Mouse (Mus musculus): ENCODE results near the gene Rcan1. TPM values are rescaled to one million over a fixed set of nuclear protein-coding genes. Genes with fewer than 3 reads are reported as not detected.

Gene Rcan1
- polyA plus RNA-seq, 1 experiment from 2014 or later = 54.7 TPM

DNA sequence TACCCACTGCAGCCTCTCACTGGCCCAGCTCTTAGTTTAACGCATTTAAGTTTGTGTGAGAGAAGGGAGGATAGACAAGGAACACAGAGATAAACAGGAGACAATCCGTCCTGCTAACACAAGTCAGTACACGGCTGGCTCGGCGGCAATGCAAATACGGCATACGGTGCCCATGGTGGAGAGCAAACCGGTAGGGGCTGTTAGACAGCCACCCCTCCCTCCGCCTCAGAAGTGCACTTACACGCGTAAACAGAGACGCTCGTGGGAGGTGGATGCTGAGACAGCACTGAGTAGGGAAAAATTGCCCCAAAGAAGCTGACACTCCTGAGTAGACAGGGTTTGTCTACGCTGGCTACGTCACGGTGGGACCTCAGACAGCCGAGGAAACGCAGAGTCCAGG is 16.2 kb downstream of the Rcan1 start:
- no peaks in the 10 kb centered on the region for H3K27me3 ChIP-seq (replicated peaks; ENCODE audit: insufficient read depth, low read length)
- no peak for DNase-seq (ENCODE audit: low spot score)
- ATAC-seq = no peak
- no peak overlapping the region for H3K9ac ChIP-seq (replicated peaks; ENCODE audit: low read depth)
- no peak overlapping the region for H3K27ac ChIP-seq (ENCODE audit: low read length)
- no peak overlapping the region for H3K4me3 ChIP-seq (ENCODE audit: low read depth, low read length)
- H3K4me1 ChIP-seq (ENCODE audit: insufficient read depth, low read depth, low read length) = peaks cover 3% of the 10 kb centered on the region; the same call in 1 of the 2 replicates
- no peaks in the 10 kb centered on the region for H3K9me3 ChIP-seq (ENCODE audit: low read length)
- WGBS = 57% methylated on average over 18 of the region's 18 CpGs
- H3K4me2 ChIP-seq (replicated peaks; ENCODE audit: low read depth, low read length) = peak overlapping the region; percentile 22; the same call in 1 of the 2 replicates
- TF ChIP-seq EP300 (IDR thresholded peaks at IDR 0.05) = no peak
- TF ChIP-seq CTCF (IDR thresholded peaks at IDR 0.05) = no peak
- no peaks in the 10 kb centered on the region for H3K36me3 ChIP-seq (ENCODE audit: insufficient read depth, low read length)

- Histone ChIP-seq H3K27me3 (replicated peaks; ENCODE audit: insufficient read depth, low read length) (no peaks in the 10 kb centered on the region), H3K9ac (replicated peaks; ENCODE audit: low read depth) (no peak overlapping the region), H3K4me3 (ENCODE audit: low read depth, low read length) (no peak overlapping the region), H3K27ac (ENCODE audit: low read length) (no peak overlapping the region), H3K4me2 (replicated peaks; ENCODE audit: low read depth, low read length) (no peak overlapping the region), H3K36me3 (ENCODE audit: insufficient read depth, low read length) (no peaks in the 10 kb centered on the region), H3K4me1 (ENCODE audit: insufficient read depth, low read depth, low read length) (peaks cover 3% of the 10 kb centered on the region; the same call in 1 of the 2 replicates), H3K9me3 (ENCODE audit: low read length) (no peaks in the 10 kb centered on the region)
- ATAC-seq (no peak), DNase-seq (ENCODE audit: low spot score) (no peak)
- 88% methylated on average over 7 of the region's 7 CpGs for WGBS
- TF ChIP-seq EP300 (IDR thresholded peaks at IDR 0.05) = no peak
- TF ChIP-seq CTCF (IDR thresholded peaks at IDR 0.05) = peak; percentile 47
Measured at GRCm38 (mm10) chr16:92454002-92454401, 16.7 kb downstream of the Rcan1 start.

GRCm38 (mm10) chr16:92452609-92453008 is 18.1 kb downstream of the Rcan1 start:
- Histone ChIP-seq H3K27ac (ENCODE audit: low read length) (no peak overlapping the region), H3K4me1 (ENCODE audit: insufficient read depth, low read depth, low read length) (peaks cover 3% of the 10 kb centered on the region; the same call in 1 of the 2 replicates), H3K9me3 (ENCODE audit: low read length) (no peaks in the 10 kb centered on the region), H3K4me3 (ENCODE audit: low read depth, low read length) (no peak overlapping the region), H3K9ac (replicated peaks; ENCODE audit: low read depth) (no peak overlapping the region), H3K36me3 (ENCODE audit: insufficient read depth, low read length) (no peaks in the 10 kb centered on the region), H3K27me3 (replicated peaks; ENCODE audit: insufficient read depth, low read length) (no peaks in the 10 kb centered on the region), H3K4me2 (replicated peaks; ENCODE audit: low read depth, low read length) (no peak overlapping the region)
- TF ChIP-seq CTCF (IDR thresholded peaks at IDR 0.05) (peak; percentile 58), EP300 (IDR thresholded peaks at IDR 0.05) (no peak)
- ATAC-seq (no peak), DNase-seq (ENCODE audit: low spot score) (no peak)
- WGBS = 66% methylated on average over 8 of the region's 8 CpGs

DNA sequence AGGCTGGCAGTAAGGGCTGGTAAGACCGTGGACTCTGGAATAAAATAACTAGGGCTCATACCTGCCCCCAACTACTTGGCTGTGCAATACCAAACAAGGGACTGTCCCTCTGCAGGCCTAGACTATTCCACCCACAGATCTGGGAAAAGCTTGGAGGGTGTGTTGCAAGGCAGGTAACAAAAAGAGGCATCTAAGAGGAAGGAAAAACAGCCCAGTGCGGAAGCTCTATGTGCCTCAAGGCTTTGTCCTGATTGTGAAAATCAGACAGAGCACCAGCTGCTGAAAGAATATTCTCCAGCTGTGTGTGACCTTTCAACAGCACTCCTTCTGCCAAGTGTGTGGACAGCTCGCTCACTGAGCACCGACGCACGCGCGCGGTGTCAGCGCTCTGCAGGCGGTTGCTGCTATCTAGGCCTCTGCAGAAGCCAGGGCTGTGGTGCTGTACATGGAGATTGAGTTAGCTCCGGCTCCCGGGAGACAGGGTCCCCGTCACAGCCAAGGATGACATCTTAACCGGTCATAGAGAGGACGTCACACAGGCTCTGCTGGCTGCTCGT is 19.1 kb downstream of the Rcan1 start:
- Histone ChIP-seq H3K27me3 (replicated peaks; ENCODE audit: insufficient read depth, low read length) (no peaks in the 10 kb centered on the region), H3K4me3 (ENCODE audit: low read depth, low read length) (no peak overlapping the region), H3K4me2 (replicated peaks; ENCODE audit: low read depth, low read length) (no peak overlapping the region), H3K9me3 (ENCODE audit: low read length) (no peaks in the 10 kb centered on the region), H3K36me3 (ENCODE audit: insufficient read depth, low read length) (no peaks in the 10 kb centered on the region), H3K9ac (replicated peaks; ENCODE audit: low read depth) (no peak overlapping the region), H3K4me1 (ENCODE audit: insufficient read depth, low read depth, low read length) (peaks cover 3% of the 10 kb centered on the region; the same call in 1 of the 2 replicates), H3K27ac (ENCODE audit: low read length) (peak overlapping the region; percentile 20)
- peak; percentile 80 for ATAC-seq
- peak; percentile 37; the same call in 1 of the 2 replicates for TF ChIP-seq EP300 (IDR thresholded peaks at IDR 0.05)
- no peak for TF ChIP-seq CTCF (IDR thresholded peaks at IDR 0.05)
- DNase-seq (ENCODE audit: low spot score) = peak; percentile 86
- 78% methylated on average over 17 of the region's 17 CpGs for WGBS

DNA sequence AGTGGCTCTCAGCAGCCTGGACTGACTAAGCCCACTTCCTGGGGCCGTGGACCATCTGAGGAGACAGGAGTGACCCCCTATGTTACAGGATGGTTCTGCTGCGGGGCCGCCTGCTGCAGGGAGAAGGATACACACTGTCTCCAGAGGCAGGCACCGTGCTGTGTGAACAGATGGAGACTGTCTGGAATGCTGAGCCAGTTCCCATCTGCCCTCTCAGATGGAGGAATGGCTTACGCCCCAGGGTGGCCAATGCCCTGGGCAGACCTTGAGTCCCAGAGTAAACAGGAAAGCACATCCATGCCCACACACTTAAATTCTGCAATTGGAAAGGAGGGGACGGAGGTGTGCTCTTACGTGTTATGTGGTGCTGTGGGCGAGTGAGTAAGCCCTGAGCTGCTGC is 20.3 kb downstream of the Rcan1 start:
- H3K9me3 ChIP-seq (ENCODE audit: low read length) = no peaks in the 10 kb centered on the region
- ATAC-seq = no peak
- H3K4me3 ChIP-seq (ENCODE audit: low read depth, low read length) = no peak overlapping the region

DNA sequence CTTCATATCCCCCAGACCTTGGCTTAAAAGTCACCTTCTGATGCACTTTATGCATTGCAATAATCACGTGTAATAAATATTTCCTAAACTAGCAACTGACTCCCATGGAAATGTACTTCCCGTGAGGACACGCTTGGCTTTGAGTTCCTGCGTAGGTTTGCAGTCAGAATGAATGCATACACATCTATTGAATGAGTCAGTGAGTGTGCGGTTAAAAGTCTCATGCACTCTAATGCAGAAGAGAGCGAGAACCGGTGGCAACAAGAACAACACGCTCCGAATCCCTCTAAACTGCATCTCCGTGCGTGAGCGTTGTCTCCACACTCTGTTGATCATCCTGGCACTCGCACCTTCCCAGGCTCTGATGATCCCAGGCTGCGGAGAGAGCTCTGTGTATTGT is 21.6 kb downstream of the Rcan1 start:
- H3K4me2 ChIP-seq (replicated peaks; ENCODE audit: low read depth, low read length) = no peak overlapping the region
- H3K4me3 ChIP-seq (ENCODE audit: low read depth, low read length) = no peak overlapping the region
- ATAC-seq (no peak), DNase-seq (ENCODE audit: low spot score) (no peak)
- no peaks in the 10 kb centered on the region for H3K9me3 ChIP-seq (ENCODE audit: low read length)
- TF ChIP-seq CTCF (IDR thresholded peaks at IDR 0.05) = no peak
- TF ChIP-seq EP300 (IDR thresholded peaks at IDR 0.05) = no peak
- WGBS = 92% methylated on average over 14 of the region's 14 CpGs
- H3K9ac ChIP-seq (replicated peaks; ENCODE audit: low read depth) = no peak overlapping the region
- H3K27me3 ChIP-seq (replicated peaks; ENCODE audit: insufficient read depth, low read length) = no peaks in the 10 kb centered on the region
- 0 out of 2 replicates have a peak, but pooled peaks cover 3% of the 10 kb centered on the region for H3K4me1 ChIP-seq (ENCODE audit: insufficient read depth, low read depth, low read length)
- no peaks in the 10 kb centered on the region for H3K36me3 ChIP-seq (ENCODE audit: insufficient read depth, low read length)
- H3K27ac ChIP-seq (ENCODE audit: low read length) = no peak overlapping the region

More for the DNA sequence above, 20.3 kb downstream of the Rcan1 start:
- Histone ChIP-seq H3K4me2 (replicated peaks; ENCODE audit: low read depth, low read length) (no peak overlapping the region), H3K36me3 (ENCODE audit: insufficient read depth, low read length) (no peaks in the 10 kb centered on the region), H3K4me1 (ENCODE audit: insufficient read depth, low read depth, low read length) (peaks cover 3% of the 10 kb centered on the region; the same call in 1 of the 2 replicates), H3K9ac (replicated peaks; ENCODE audit: low read depth) (no peak overlapping the region), H3K27me3 (replicated peaks; ENCODE audit: insufficient read depth, low read length) (no peaks in the 10 kb centered on the region), H3K27ac (ENCODE audit: low read length) (no peak overlapping the region)
- WGBS = 86% methylated on average over 8 of the region's 8 CpGs
- DNase-seq (ENCODE audit: low spot score) = no peak
- TF ChIP-seq EP300 (IDR thresholded peaks at IDR 0.05) (no peak), CTCF (IDR thresholded peaks at IDR 0.05) (no peak)
